Mouse (Mus musculus) ES-Bruce4 (cell line): ENCODE results near the gene Atp6v1c2. TPM values are rescaled to one million over a fixed set of nuclear protein-coding genes. Genes with fewer than 3 reads are reported as not detected.

ENCODE experiments used
- H3K27ac ChIP-seq: 2 replicates; pipeline ENCODE4 v1.5.1; 2012; ENCODE audit warnings: low read length, inconsistent platforms; ENCODE audit not compliant: insufficient read depth
- H3K27me3 ChIP-seq: 2 replicates; pipeline ENCODE4 v1.6.1; 2012; ENCODE audit warnings: mild to moderate bottlenecking, low read length, inconsistent platforms; ENCODE audit not compliant: control insufficient read depth, poor library complexity, insufficient read depth, severe bottlenecking
- H3K36me3 ChIP-seq: 2 replicates; pipeline ENCODE4 v1.6.1; 2012; ENCODE audit warnings: inconsistent platforms, mild to moderate bottlenecking, low read length, moderate library complexity; ENCODE audit not compliant: control insufficient read depth, poor library complexity, insufficient read depth, severe bottlenecking
- H3K4me1 ChIP-seq: one replicate; pipeline ENCODE4 v1.8.1; 2011; ENCODE audit warnings: low read length; ENCODE audit not compliant: control insufficient read depth, insufficient read depth
- H3K4me3 ChIP-seq: 2 replicates; pipeline ENCODE4 v1.5.1; 2011; ENCODE audit warnings: low read depth, mild to moderate bottlenecking, low read length
- H3K9ac ChIP-seq: 2 replicates; pipeline ENCODE4 v1.6.1; 2012; ENCODE audit warnings: low read depth, mild to moderate bottlenecking, inconsistent platforms; ENCODE audit not compliant: poor library complexity, severe bottlenecking
- H3K9me3 ChIP-seq: replicated peaks from 2 replicates; pipeline ENCODE4 v1.6.1; 2012; ENCODE audit warnings: mild to moderate bottlenecking, low read length, inconsistent platforms; ENCODE audit not compliant: control insufficient read depth, poor library complexity, insufficient read depth, severe bottlenecking
- CTCF ChIP-seq: IDR thresholded peaks from one replicate; pipeline ENCODE4 v1.8.1; 2011; ENCODE audit warnings: low read depth, low read length
- EP300 ChIP-seq: IDR thresholded peaks from 2 replicates; pipeline ENCODE4 v1.6.1; 2011; ENCODE audit warnings: low read depth, low read length; ENCODE audit not compliant: insufficient read depth
- POLR2A ChIP-seq: IDR thresholded peaks from one replicate; pipeline ENCODE4 v1.8.1; 2011; ENCODE audit warnings: low read length; ENCODE audit not compliant: insufficient read depth
- polyA plus RNA-seq: library from polyadenylated mRNA; stranded (reverse); fragments of >200 nt; gene quantifications from 2 replicates; pipeline ENCODE4 v1.2.4, GENCODE M21; 2011; ENCODE audit warnings: low read depth; ENCODE audit not compliant: missing spikeins, insufficient read depth, insufficient read length

Gene Atp6v1c2
- polyA plus RNA-seq, 1 experiment: not detected

DNA sequence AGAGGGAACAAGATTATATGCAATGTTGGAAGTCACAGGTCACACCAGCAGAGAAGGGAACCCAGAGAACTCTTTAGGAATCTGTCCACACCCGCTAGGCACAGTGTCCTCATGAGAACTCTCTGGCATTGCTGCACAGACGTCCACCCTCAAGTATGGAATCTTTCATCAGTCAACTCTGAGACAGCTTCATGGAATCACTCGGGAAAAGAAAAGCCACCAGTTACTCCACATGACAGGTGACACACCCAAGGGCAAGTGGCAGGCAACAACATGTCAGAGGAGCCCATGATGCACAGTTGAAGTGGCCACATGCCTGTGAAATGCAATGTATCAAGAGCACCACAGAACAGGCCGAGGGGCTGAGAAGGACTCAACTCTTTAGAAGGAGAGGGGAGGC lies 11.2 kb downstream of the Atp6v1c2 start:
- H3K9ac ChIP-seq: no peak overlapping the region
- H3K9me3 ChIP-seq: no peaks in the 10 kb centered on the region
- H3K27ac ChIP-seq: no peak overlapping the region
- H3K4me1 ChIP-seq: no peaks in the 10 kb centered on the region
- H3K4me3 ChIP-seq: no peak overlapping the region
- no peaks in the 10 kb centered on the region for H3K36me3 ChIP-seq
- TF ChIP-seq POLR2A (no peak), EP300 (no peak), CTCF (no peak)
- no peaks in the 10 kb centered on the region for H3K27me3 ChIP-seq

- no peak overlapping the region for H3K27ac ChIP-seq
- no peaks in the 10 kb centered on the region for H3K27me3 ChIP-seq
- no peak overlapping the region for H3K4me3 ChIP-seq
- no peaks in the 10 kb centered on the region for H3K4me1 ChIP-seq
- no peak for TF ChIP-seq CTCF
- no peak for TF ChIP-seq EP300
- no peak for TF ChIP-seq POLR2A
- no peaks in the 10 kb centered on the region for H3K9me3 ChIP-seq
- H3K36me3 ChIP-seq: no peaks in the 10 kb centered on the region
- no peak overlapping the region for H3K9ac ChIP-seq
These were observed 13.1 kb downstream of the Atp6v1c2 start for GRCm38 (mm10) chr12:17316096-17316495.

DNA sequence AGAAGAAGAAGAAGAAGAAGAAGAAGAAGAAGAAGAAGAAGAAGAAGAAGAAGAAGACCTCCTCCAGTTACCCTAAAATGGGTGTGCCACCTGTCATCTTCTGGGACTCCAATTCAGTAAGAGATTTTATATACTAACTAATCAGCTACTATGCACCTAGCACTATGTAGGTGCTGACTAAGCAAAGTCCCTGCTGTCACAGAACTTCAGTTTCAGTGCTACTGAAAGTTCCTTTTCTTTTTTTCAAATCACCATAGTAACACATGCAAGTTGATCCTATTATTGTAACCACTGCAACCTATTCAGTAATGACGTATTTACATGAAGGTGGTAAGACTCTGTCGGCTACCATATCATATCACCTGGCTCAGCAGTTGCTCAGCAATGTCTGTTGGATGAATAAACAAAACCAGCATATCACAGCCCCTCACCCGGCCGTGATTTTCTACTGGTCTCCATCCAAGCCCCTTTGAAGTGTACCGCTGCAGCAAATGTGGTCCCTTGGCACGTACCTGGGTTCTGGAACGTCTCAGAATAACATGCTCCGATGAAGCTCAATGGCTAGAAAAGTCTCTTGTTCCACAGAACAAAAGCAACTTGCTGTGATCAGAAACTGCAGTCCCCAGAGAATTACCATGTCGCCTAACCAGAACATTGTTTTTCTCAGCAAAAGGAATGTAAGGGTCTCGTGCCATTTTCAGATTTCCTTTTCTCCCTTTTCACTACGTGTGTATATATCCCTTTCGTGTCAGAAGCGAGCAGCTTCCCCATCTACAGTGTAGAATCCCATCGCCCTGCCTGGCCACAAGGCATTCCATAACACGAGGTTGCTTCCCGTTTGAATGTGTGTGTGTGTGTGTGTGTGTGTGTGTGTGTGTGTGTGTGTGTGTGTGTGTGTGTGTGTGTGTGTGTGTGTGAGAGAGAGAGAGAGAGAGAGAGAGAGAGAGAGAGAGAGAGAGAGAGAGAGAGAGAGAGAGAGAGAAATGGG lies 18.0 kb downstream of the Atp6v1c2 start:
- Histone ChIP-seq H3K36me3 (no peaks in the 10 kb centered on the region), H3K9ac (no peak overlapping the region), H3K27ac (no peak overlapping the region), H3K27me3 (no peaks in the 10 kb centered on the region; the same call in 1 of the 2 replicates), H3K9me3 (no peaks in the 10 kb centered on the region), H3K4me1 (no peaks in the 10 kb centered on the region), H3K4me3 (no peak overlapping the region)
- no peak for TF ChIP-seq POLR2A
- no peak for TF ChIP-seq CTCF
- no peak for TF ChIP-seq EP300

DNA sequence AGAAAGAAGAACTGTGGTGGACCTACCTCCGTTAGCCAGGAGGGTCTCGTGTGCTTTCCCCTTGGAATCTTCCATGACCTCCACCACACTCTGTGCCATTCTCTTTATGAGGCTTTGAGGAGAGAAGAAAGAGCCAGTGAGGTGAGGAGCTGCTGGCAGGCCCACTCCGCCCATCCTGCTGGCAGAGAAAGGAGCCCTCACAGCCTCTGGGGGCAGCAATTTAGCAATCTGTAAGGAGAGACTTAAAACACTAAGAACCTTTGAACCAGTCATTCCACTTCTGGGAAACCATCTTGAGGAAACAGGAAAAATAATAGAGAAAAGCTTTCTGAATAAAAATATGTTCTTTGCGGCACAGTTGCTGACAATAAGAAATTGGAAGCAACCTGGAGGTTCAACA lies 20.9 kb downstream of the Atp6v1c2 start:
- Histone ChIP-seq H3K4me1 (no peaks in the 10 kb centered on the region), H3K9me3 (no peaks in the 10 kb centered on the region), H3K4me3 (no peak overlapping the region), H3K9ac (no peak overlapping the region), H3K27me3 (no peaks in the 10 kb centered on the region; the same call in 1 of the 2 replicates), H3K27ac (no peak overlapping the region), H3K36me3 (no peaks in the 10 kb centered on the region)
- TF ChIP-seq EP300 (no peak), CTCF (no peak), POLR2A (no peak)

GRCm38 (mm10) chr12:17305445-17305844 lies 23.7 kb downstream of the Atp6v1c2 start:
- H3K27ac ChIP-seq: no peak overlapping the region
- H3K9me3 ChIP-seq: no peaks in the 10 kb centered on the region
- no peak overlapping the region for H3K9ac ChIP-seq
- no peaks in the 10 kb centered on the region; the same call in 1 of the 2 replicates for H3K27me3 ChIP-seq
- no peak overlapping the region for H3K4me3 ChIP-seq
- no peaks in the 10 kb centered on the region for H3K4me1 ChIP-seq
- TF ChIP-seq EP300 (no peak), CTCF (no peak), POLR2A (no peak)
- H3K36me3 ChIP-seq: no peaks in the 10 kb centered on the region

- H3K9me3 ChIP-seq: no peaks in the 10 kb centered on the region
- H3K36me3 ChIP-seq: no peaks in the 10 kb centered on the region
- H3K4me1 ChIP-seq: peaks cover 2% of the 10 kb centered on the region
- H3K27ac ChIP-seq: no peak overlapping the region
- TF ChIP-seq POLR2A (no peak), EP300 (no peak), CTCF (no peak)
- no peak overlapping the region for H3K4me3 ChIP-seq
- H3K27me3 ChIP-seq: no peaks in the 10 kb centered on the region
- H3K9ac ChIP-seq: no peak overlapping the region
These were observed 29.3 kb downstream of the Atp6v1c2 start for GRCm38 (mm10) chr12:17299902-17300301.
